Mouse (Mus musculus) kidney, adult 11 months (tissue): ENCODE measurements around the gene Bnc2.

Source experiments
- DNase-seq: peaks from one replicate; pipeline ENCODE4 v3.0.0; 2022

The Bnc2 gene

GRCm38 (mm10) chr4:84502581-84503269 is 172.3 kb downstream of the Bnc2 start:
- no peak for DNase-seq

GRCm38 (mm10) chr4:84500796-84501349 is 174.2 kb downstream of the Bnc2 start:
- no peak for DNase-seq

- DNase-seq = no peak
These were observed 174.8 kb downstream of the Bnc2 start for GRCm38 (mm10) chr4:84500259-84500658.

- DNase-seq = no peak
These were observed 176.6 kb downstream of the Bnc2 start for GRCm38 (mm10) chr4:84498469-84498868.

- DNase-seq = no peak
These were observed 186.8 kb downstream of the Bnc2 start for GRCm38 (mm10) chr4:84488323-84488722.

GRCm38 (mm10) chr4:84482680-84483079 is 192.4 kb downstream of the Bnc2 start:
- no peak for DNase-seq

- no peak for DNase-seq
These were observed 202.4 kb downstream of the Bnc2 start for GRCm38 (mm10) chr4:84472643-84473042.

- DNase-seq = peak; percentile 50
These were observed 204.8 kb downstream of the Bnc2 start for GRCm38 (mm10) chr4:84470106-84470885.

GRCm38 (mm10) chr4:84469400-84469799 is 205.7 kb downstream of the Bnc2 start:
- no peak for DNase-seq

GRCm38 (mm10) chr4:84467722-84468121 is 207.4 kb downstream of the Bnc2 start:
- peak; percentile 17 for DNase-seq

- no peak for DNase-seq
These were observed 216.9 kb downstream of the Bnc2 start for GRCm38 (mm10) chr4:84458218-84458560.

- DNase-seq = no peak
These were observed 217.4 kb downstream of the Bnc2 start for GRCm38 (mm10) chr4:84457512-84458217.

GRCm38 (mm10) chr4:84456853-84457249 is 218.2 kb downstream of the Bnc2 start:
- DNase-seq = no peak

- DNase-seq = peak; percentile 62
These were observed 218.8 kb downstream of the Bnc2 start for GRCm38 (mm10) chr4:84456198-84456852.

- DNase-seq = no peak
These were observed 220.6 kb downstream of the Bnc2 start for GRCm38 (mm10) chr4:84454493-84454892.

GRCm38 (mm10) chr4:84453586-84453985 is 221.5 kb downstream of the Bnc2 start:
- peak; percentile 65 for DNase-seq

- DNase-seq = no peak
These were observed 222.4 kb downstream of the Bnc2 start for GRCm38 (mm10) chr4:84452642-84453041.

- DNase-seq = peak; percentile 40
These were observed 225.6 kb downstream of the Bnc2 start for GRCm38 (mm10) chr4:84449246-84450005.

- no peak for DNase-seq
These were observed 241.8 kb downstream of the Bnc2 start for GRCm38 (mm10) chr4:84433324-84433723.

GRCm38 (mm10) chr4:84431677-84432515 is 243.2 kb downstream of the Bnc2 start:
- no peak for DNase-seq

- DNase-seq = no peak
These were observed 247.1 kb downstream of the Bnc2 start for GRCm38 (mm10) chr4:84427955-84428354.
